Mouse (Mus musculus) cortical plate, adult 2 months (tissue): ENCODE measurements around the gene Uqcc1.
A peak's percentile ranks its signal among the peaks of the same experiment; 100 is the strongest.

Experiments
- CTCF ChIP-seq: fragments of 200-500 bp; IDR thresholded peaks from 2 replicates; pipeline ENCODE4 v1.5.1; 2011; ENCODE audit warnings: mild to moderate bottlenecking, control low read depth, low read length; ENCODE audit not compliant: insufficient read depth; ENCODE audit errors: extremely low read depth
- POLR2A ChIP-seq: fragments of 200-500 bp; IDR thresholded peaks from 2 replicates; pipeline ENCODE4 v1.6.1; 2011; ENCODE audit warnings: mild to moderate bottlenecking, low read length, control low read depth; ENCODE audit not compliant: insufficient read depth; ENCODE audit errors: extremely low read depth

- no peak for TF ChIP-seq POLR2A
- TF ChIP-seq CTCF, result peak; percentile 64
Observed at GRCm38 (mm10) chr2:155952006-155952405, 21.9 kb upstream of the Uqcc1 start.
